Mouse (Mus musculus): ENCODE data around the gene Fam69b.
A peak's percentile ranks its signal among the peaks of the same experiment; 100 is the strongest.

Gene Fam69b

GRCm38 (mm10) chr2:26661768-26662508 is 33.7 kb downstream of the Fam69b start:
- no peak for DNase-seq (ENCODE audit: extremely low spot score)

GRCm38 (mm10) chr2:26662509-26662882 is 34.2 kb downstream of the Fam69b start:
- DNase-seq (ENCODE audit: extremely low spot score), result no peak

- no peak for DNase-seq (ENCODE audit: extremely low spot score)
Measured at GRCm38 (mm10) chr2:26663112-26663511, 34.9 kb downstream of the Fam69b start.

GRCm38 (mm10) chr2:26663551-26663950 is 35.3 kb downstream of the Fam69b start:
- peak; percentile 41 for DNase-seq (ENCODE audit: extremely low spot score)

GRCm38 (mm10) chr2:26668746-26669145 is 40.5 kb downstream of the Fam69b start:
- no peak for DNase-seq (ENCODE audit: extremely low spot score)

- no peak for DNase-seq (ENCODE audit: extremely low spot score)
Measured at GRCm38 (mm10) chr2:26671182-26671581, 42.9 kb downstream of the Fam69b start, which contains the start of gene Lcn4. Gene Lcn4, minus strand, starts transcription at chr2:26671282.

Data from embryo, embryonic 9.5 days (tissue).